Mouse (Mus musculus) ES-E14 (cell line): ENCODE results near the gene Olfr690.
"Not testable (repeated sequence)": the region's sequence is repeated elsewhere in the genome, so short reads cannot be mapped to it uniquely, and the experiment has no call there.

Experiments
- CHD2 ChIP-seq: IDR thresholded peaks from 2 replicates; pipeline ENCODE4 v1.6.1; 2014; ENCODE audit warnings: mild to moderate bottlenecking, low read depth, low read length, inconsistent platforms
- MAFK ChIP-seq: IDR thresholded peaks from 2 replicates; pipeline ENCODE4 v1.6.1; 2014; ENCODE audit warnings: mild to moderate bottlenecking, low read depth, low read length, inconsistent platforms; ENCODE audit not compliant: insufficient read depth
- ZC3H11A ChIP-seq: IDR thresholded peaks from 2 replicates; pipeline ENCODE4 v1.6.1; 2012; ENCODE audit warnings: low read depth, mild to moderate bottlenecking, inconsistent platforms, low read length, borderline replicate concordance
- ZNF384 ChIP-seq: IDR thresholded peaks from 2 replicates; pipeline ENCODE4 v1.6.1; 2012; ENCODE audit warnings: low read depth, low read length, inconsistent platforms

- not testable (repeated sequence) for TF ChIP-seq CHD2, ZNF384, MAFK, ZC3H11A
Observed at GRCm38 (mm10) chr7:105356064-105356463, 22.2 kb upstream of the Olfr690 start.
